Comparison of ENCODE assay signal across 11 mouse cellular contexts in genomic region chr9:56504511-56504910, GRCm38 (mm10).
A peak's percentile ranks its signal among the peaks of the same experiment; 100 is the strongest.
DNase-seq lines count a peak whose midpoint lies in the region; ATAC-seq and TF ChIP-seq lines count a peak whose summit lies in the region.
"Had no signal": no experiment of that assay in that cellular context is flagged by ENCODE, and none has a peak within 500 bp of the region (broad histone marks: within the 10 kb centered on the region; RNA-seq: fewer than 3 reads in every experiment).

No protein-coding gene starts in this region.

- 53% methylated on average over 5 of the region's 5 CpGs for WGBS in kidney, embryonic 14.5 days
- WGBS in spleen, adult 2 months = 70% methylated on average over 5 of the region's 5 CpGs

- TF ChIP-seq POLR2A in spleen, adult 2 months (IDR thresholded peaks at IDR 0.05; ENCODE audit: low read depth, low read length) = no peak

- H3K36me3 ChIP-seq in kidney, embryonic 14.5 days (ENCODE audit: control insufficient read depth, insufficient read depth, low read length) = no peaks in the 10 kb centered on the region
- H3K36me3 ChIP-seq in spleen, adult 2 months (ENCODE audit: control insufficient read depth, insufficient read depth, low read length) = no peaks in the 10 kb centered on the region
- H3K36me3 ChIP-seq: midbrain, embryonic 10.5 days had no signal

- no peak for ATAC-seq in kidney, embryonic 14.5 days (ENCODE audit: low FRiP score, low TSS enrichment)
- ATAC-seq: forebrain, embryonic 14.5 days had no signal

- TF ChIP-seq CTCF in gastrocnemius, adult 2 months (IDR thresholded peaks at IDR 0.05) = no peak
- TF ChIP-seq CTCF in spleen, adult 2 months (IDR thresholded peaks at IDR 0.05; ENCODE audit: extremely low read depth, insufficient read depth, insufficient read length, insufficient replicate concordance) = no peak

- intact Hi-C loops in gastrocnemius, adult 2 months (cut with DNase I) = no loop called here

- H3K9me3 ChIP-seq in kidney, embryonic 14.5 days (ENCODE audit: control insufficient read depth, low read length) = no peaks in the 10 kb centered on the region
- H3K9me3 ChIP-seq: midbrain, embryonic 10.5 days had no signal

- H3K9ac ChIP-seq in kidney, embryonic 14.5 days (ENCODE audit: low read depth, low read length) = no peak overlapping the region

- no peak overlapping the region for H3K4me2 ChIP-seq in kidney, embryonic 14.5 days (replicated peaks; ENCODE audit: low read depth, low read length)

- DNase-seq in gastrocnemius, adult 2 months = no peak
- no peak for DNase-seq in gastrocnemius, adult 18-20 months (ENCODE audit: low spot score)
- no peak for DNase-seq in kidney, adult 9 months
- DNase-seq in spleen, adult 2 months (ENCODE audit: low read depth in 1 of 2, low spot score in 2 of 2) = no peak
- DNase-seq in spleen, postnatal 36 days (ENCODE audit: low spot score in 2 of 2) = no peak
- no peak for DNase-seq in left cerebral cortex, adult 18-20 months (ENCODE audit: low spot score in 2 of 2)
- DNase-seq in embryo, embryonic 10 days (ENCODE audit: low spot score) = no peak
- DNase-seq: gastrocnemius, postnatal 36 days had no signal

- H3K4me3 ChIP-seq in gastrocnemius, adult 2 months = no peak overlapping the region
- H3K4me3 ChIP-seq in kidney, embryonic 14.5 days (ENCODE audit: low read length) = no peak overlapping the region
- no peak overlapping the region for H3K4me3 ChIP-seq in spleen, adult 2 months (ENCODE audit: extremely low read depth, insufficient read depth, insufficient read length)
- H3K4me3 ChIP-seq: midbrain, embryonic 10.5 days had no signal

- no peaks in the 10 kb centered on the region for H3K27me3 ChIP-seq in kidney, embryonic 14.5 days (ENCODE audit: control insufficient read depth, insufficient read depth, low read length)
- H3K27me3 ChIP-seq in spleen, adult 2 months (ENCODE audit: control insufficient read depth, insufficient read depth, low read length) = no peaks in the 10 kb centered on the region

- peak overlapping the region; percentile 95 for H3K27ac ChIP-seq in gastrocnemius, adult 2 months
- peak overlapping the region; percentile 96 for H3K27ac ChIP-seq in kidney, embryonic 14.5 days (ENCODE audit: low read depth, low read length)
- H3K27ac ChIP-seq in spleen, adult 2 months (ENCODE audit: insufficient read depth, low read length) = peak overlapping the region; percentile 23; the same call in 1 of the 2 replicates
- H3K27ac ChIP-seq: midbrain, embryonic 10.5 days had no signal

- peaks cover 69% of the 10 kb centered on the region for H3K4me1 ChIP-seq in kidney, embryonic 14.5 days (ENCODE audit: control insufficient read depth, insufficient read depth, low read length)
- H3K4me1 ChIP-seq in spleen, adult 2 months (ENCODE audit: control insufficient read depth, insufficient read depth, insufficient read length) = peaks cover 4% of the 10 kb centered on the region; the same call in 1 of the 2 replicates

Comparison
In these comparisons a context has a peak if more than half of its experiments do, and no peak if none do; other contexts are left out.
1. H3K27ac ChIP-seq: peak in every context shown above with its lines; median percentile 96 in kidney, embryonic 14.5 days; 95 in gastrocnemius, adult 2 months; 23 in spleen, adult 2 months.